Mouse (Mus musculus): ENCODE data around the gene Zbtb42. TPM values are rescaled to one million over a fixed set of nuclear protein-coding genes. Genes with fewer than 3 reads are reported as not detected.

Gene Zbtb42
- polyA plus RNA-seq, 1 experiment from 2014 or later = 5.1 TPM

GRCm38 (mm10) chr12:112720216-112720615, 41.6 kb downstream of the Zbtb42 start, which contains the start of gene Cep170b:
TSS of gene Cep170b (plus strand) at chr12:112720455.
- H3K9me3 ChIP-seq (ENCODE audit: control insufficient read depth, low read length) = no peaks in the 10 kb centered on the region
- peaks cover 30% of the 10 kb centered on the region for H3K27me3 ChIP-seq (ENCODE audit: control insufficient read depth, insufficient read depth, low read length)
- ATAC-seq (ENCODE audit: low FRiP score) (no peak), DNase-seq (ENCODE audit: low spot score, missing footprints) (no peak)
- H3K36me3 ChIP-seq (ENCODE audit: control insufficient read depth, insufficient read depth, low read length) = no peaks in the 10 kb centered on the region
- 61% methylated on average over 6 of the region's 6 CpGs for WGBS
- peak within 1 kb of the TSS; percentile 100; the same call in 1 of the 2 replicates for H3K4me2 ChIP-seq
- peak within 1 kb of the TSS; percentile 74; the same call in 1 of the 2 replicates for H3K4me3 ChIP-seq (ENCODE audit: low read depth, low read length)
- peaks cover 9% of the 10 kb centered on the region for H3K4me1 ChIP-seq (ENCODE audit: control insufficient read depth, insufficient read depth, low read length)
- no peak within 1 kb of the TSS for H3K27ac ChIP-seq (ENCODE audit: low read depth, low read length)
- H3K9ac ChIP-seq (ENCODE audit: low read length) = no peak within 1 kb of the TSS; the same call in 1 of the 2 replicates

GRCm38 (mm10) chr12:112720890-112721423, 42.3 kb downstream of the Zbtb42 start:
- Histone ChIP-seq H3K27me3 (ENCODE audit: control insufficient read depth, insufficient read depth, low read length) (peaks cover 30% of the 10 kb centered on the region), H3K4me1 (ENCODE audit: control insufficient read depth, insufficient read depth, low read length) (peaks cover 9% of the 10 kb centered on the region), H3K9me3 (ENCODE audit: control insufficient read depth, low read length) (no peaks in the 10 kb centered on the region), H3K9ac (ENCODE audit: low read length) (no peak overlapping the region; the same call in 1 of the 2 replicates), H3K27ac (ENCODE audit: low read depth, low read length) (no peak overlapping the region), H3K4me3 (ENCODE audit: low read depth, low read length) (peak overlapping the region; percentile 74; the same call in 1 of the 2 replicates), H3K4me2 (peak overlapping the region; percentile 100; the same call in 1 of the 2 replicates), H3K36me3 (ENCODE audit: control insufficient read depth, insufficient read depth, low read length) (no peaks in the 10 kb centered on the region)
- DNase-seq (ENCODE audit: low spot score, missing footprints) (no peak), ATAC-seq (ENCODE audit: low FRiP score) (no peak)
- 29% methylated on average over 12 of the region's 12 CpGs for WGBS

GRCm38 (mm10) chr12:112721424-112722239, 43.0 kb downstream of the Zbtb42 start:
- peak overlapping the region; percentile 100 for H3K4me2 ChIP-seq
- peak; percentile 91 for DNase-seq (ENCODE audit: low spot score, missing footprints)
- H3K4me1 ChIP-seq (ENCODE audit: control insufficient read depth, insufficient read depth, low read length) = peaks cover 9% of the 10 kb centered on the region
- H3K4me3 ChIP-seq (ENCODE audit: low read depth, low read length) = peak overlapping the region; percentile 74
- ATAC-seq (ENCODE audit: low FRiP score) = peak; percentile 29
- no peaks in the 10 kb centered on the region for H3K9me3 ChIP-seq (ENCODE audit: control insufficient read depth, low read length)
- H3K36me3 ChIP-seq (ENCODE audit: control insufficient read depth, insufficient read depth, low read length) = no peaks in the 10 kb centered on the region
- H3K27me3 ChIP-seq (ENCODE audit: control insufficient read depth, insufficient read depth, low read length) = peaks cover 30% of the 10 kb centered on the region
- H3K27ac ChIP-seq (ENCODE audit: low read depth, low read length) = no peak overlapping the region
- H3K9ac ChIP-seq (ENCODE audit: low read length) = peak overlapping the region; percentile 71
- WGBS = under 1% methylated on average over 51 of the region's 69 CpGs

- H3K4me2 ChIP-seq = peak overlapping the region; percentile 100
- under 1% methylated on average over 74 of the region's 75 CpGs for WGBS
- H3K9ac ChIP-seq (ENCODE audit: low read length) = peak overlapping the region; percentile 71
- ATAC-seq (ENCODE audit: low FRiP score) (peak; percentile 57), DNase-seq (ENCODE audit: low spot score, missing footprints) (peak; percentile 89)
- peak overlapping the region; percentile 74 for H3K4me3 ChIP-seq (ENCODE audit: low read depth, low read length)
- no peaks in the 10 kb centered on the region for H3K9me3 ChIP-seq (ENCODE audit: control insufficient read depth, low read length)
- no peaks in the 10 kb centered on the region for H3K36me3 ChIP-seq (ENCODE audit: control insufficient read depth, insufficient read depth, low read length)
- H3K27me3 ChIP-seq (ENCODE audit: control insufficient read depth, insufficient read depth, low read length) = peaks cover 30% of the 10 kb centered on the region
- no peak overlapping the region for H3K27ac ChIP-seq (ENCODE audit: low read depth, low read length)
- peaks cover 9% of the 10 kb centered on the region for H3K4me1 ChIP-seq (ENCODE audit: control insufficient read depth, insufficient read depth, low read length)
Measured at GRCm38 (mm10) chr12:112722240-112723027, 43.8 kb downstream of the Zbtb42 start.

GRCm38 (mm10) chr12:112723028-112723330, 44.4 kb downstream of the Zbtb42 start:
- Histone ChIP-seq H3K27me3 (ENCODE audit: control insufficient read depth, insufficient read depth, low read length) (peaks cover 30% of the 10 kb centered on the region), H3K4me1 (ENCODE audit: control insufficient read depth, insufficient read depth, low read length) (peaks cover 9% of the 10 kb centered on the region), H3K9ac (ENCODE audit: low read length) (peak overlapping the region; percentile 71; the same call in 1 of the 2 replicates), H3K36me3 (ENCODE audit: control insufficient read depth, insufficient read depth, low read length) (no peaks in the 10 kb centered on the region), H3K4me2 (peak overlapping the region; percentile 100), H3K4me3 (ENCODE audit: low read depth, low read length) (peak overlapping the region; percentile 74), H3K27ac (ENCODE audit: low read depth, low read length) (no peak overlapping the region), H3K9me3 (ENCODE audit: control insufficient read depth, low read length) (no peaks in the 10 kb centered on the region)
- WGBS = 12% methylated on average over 5 of the region's 5 CpGs
- DNase-seq (ENCODE audit: low spot score, missing footprints) = no peak
- peak; percentile 17; the same call in 1 of the 2 replicates for ATAC-seq (ENCODE audit: low FRiP score)

- Histone ChIP-seq H3K4me3 (ENCODE audit: low read depth, low read length) (no peak overlapping the region), H3K4me1 (ENCODE audit: control insufficient read depth, insufficient read depth, low read length) (peaks cover 9% of the 10 kb centered on the region), H3K9ac (ENCODE audit: low read length) (no peak overlapping the region), H3K36me3 (ENCODE audit: control insufficient read depth, insufficient read depth, low read length) (no peaks in the 10 kb centered on the region), H3K4me2 (peak overlapping the region; percentile 100; the same call in 1 of the 2 replicates), H3K9me3 (ENCODE audit: control insufficient read depth, low read length) (no peaks in the 10 kb centered on the region), H3K27me3 (ENCODE audit: control insufficient read depth, insufficient read depth, low read length) (peaks cover 30% of the 10 kb centered on the region), H3K27ac (ENCODE audit: low read depth, low read length) (no peak overlapping the region)
- WGBS = 88% methylated on average over 6 of the region's 6 CpGs
- DNase-seq (ENCODE audit: low spot score, missing footprints) (peak; percentile 86), ATAC-seq (ENCODE audit: low FRiP score) (no peak)
Measured at GRCm38 (mm10) chr12:112723445-112723844, 44.8 kb downstream of the Zbtb42 start.

- WGBS = 78% methylated on average over 11 of the region's 11 CpGs
- ATAC-seq (ENCODE audit: low FRiP score) (peak; percentile 33; the same call in 1 of the 2 replicates), DNase-seq (ENCODE audit: low spot score, missing footprints) (peak; percentile 97)
- H3K27ac ChIP-seq (ENCODE audit: low read depth, low read length) = no peak overlapping the region
- peaks cover 9% of the 10 kb centered on the region for H3K4me1 ChIP-seq (ENCODE audit: control insufficient read depth, insufficient read depth, low read length)
- H3K36me3 ChIP-seq (ENCODE audit: control insufficient read depth, insufficient read depth, low read length) = no peaks in the 10 kb centered on the region
- peaks cover 30% of the 10 kb centered on the region for H3K27me3 ChIP-seq (ENCODE audit: control insufficient read depth, insufficient read depth, low read length)
- H3K9ac ChIP-seq (ENCODE audit: low read length) = no peak overlapping the region
- no peaks in the 10 kb centered on the region for H3K9me3 ChIP-seq (ENCODE audit: control insufficient read depth, low read length)
- H3K4me3 ChIP-seq (ENCODE audit: low read depth, low read length) = no peak overlapping the region
- no peak overlapping the region for H3K4me2 ChIP-seq
Measured at GRCm38 (mm10) chr12:112724077-112724805, 45.6 kb downstream of the Zbtb42 start.

- Histone ChIP-seq H3K4me2 (no peak overlapping the region), H3K27me3 (ENCODE audit: control insufficient read depth, insufficient read depth, low read length) (peaks cover 9% of the 10 kb centered on the region), H3K27ac (ENCODE audit: low read depth, low read length) (no peak overlapping the region), H3K4me3 (ENCODE audit: low read depth, low read length) (no peak overlapping the region), H3K36me3 (ENCODE audit: control insufficient read depth, insufficient read depth, low read length) (no peaks in the 10 kb centered on the region), H3K4me1 (ENCODE audit: control insufficient read depth, insufficient read depth, low read length) (peaks cover 2% of the 10 kb centered on the region; the same call in 1 of the 2 replicates), H3K9ac (ENCODE audit: low read length) (no peak overlapping the region), H3K9me3 (ENCODE audit: control insufficient read depth, low read length) (no peaks in the 10 kb centered on the region)
- 74% methylated on average over 8 of the region's 8 CpGs for WGBS
- DNase-seq (ENCODE audit: low spot score, missing footprints) (no peak), ATAC-seq (ENCODE audit: low FRiP score) (no peak)
Measured at GRCm38 (mm10) chr12:112727801-112728200, 49.2 kb downstream of the Zbtb42 start.
